Mouse (Mus musculus) liver, embryonic 14.5 days (tissue): ENCODE results near the gene Zbtb4. TPM values are rescaled to one million over a fixed set of nuclear protein-coding genes. Genes with fewer than 3 reads are reported as not detected.

Experiments
- ATAC-seq: fragments of 200-750 bp; cut with Nextera tagmentation; 2 replicates; pipeline ENCODE4 v1.8.0; 2017; ENCODE audit warnings: moderate number of reproducible peaks, mild to moderate bottlenecking, moderate library complexity; ENCODE audit not compliant: insufficient read depth
- DNase-seq, 3 experiments: peaks; one replicate each; pipeline ENCODE4 v3.0.0-alpha.2; 2012 to 2013; ENCODE audit warnings: low read depth in 3 of 3, low spot score in 3 of 3
- H3K27ac ChIP-seq: fragments of 300-500 bp; sonication (generic); 2 replicates; pipeline ENCODE4 v1.5.1; 2014; ENCODE audit warnings: moderate library complexity, mild to moderate bottlenecking, control low read depth, inconsistent platforms
- H3K27me3 ChIP-seq: fragments of 300-500 bp; sonication (generic); 2 replicates; pipeline ENCODE4 v1.6.1; 2014; ENCODE audit warnings: mild to moderate bottlenecking, low read length, moderate library complexity; ENCODE audit not compliant: control insufficient read depth, insufficient read depth
- H3K36me3 ChIP-seq: fragments of 300-500 bp; sonication (generic); replicated peaks from 2 replicates; pipeline ENCODE4 v1.6.1; 2014; ENCODE audit warnings: low read depth; ENCODE audit not compliant: control insufficient read depth, insufficient read depth
- H3K4me1 ChIP-seq, 2 experiments: fragments of 200-500 bp in 1 of 2; fragments of 300-500 bp in 1 of 2; sonication (generic) in 1 of 2; replicated peaks; 2 replicates each; pipeline ENCODE4 v1.6.1; 2012 to 2014; ENCODE audit warnings: antibody characterized with exemption in 1 of 2, inconsistent platforms in 1 of 2, low read length in 1 of 2; ENCODE audit not compliant: control insufficient read depth in 2 of 2, insufficient read depth in 2 of 2
- H3K4me2 ChIP-seq: fragments of 300-500 bp; sonication (generic); 2 replicates; pipeline ENCODE4 v1.6.1; 2014; ENCODE audit warnings: low read depth, mild to moderate bottlenecking, control low read depth, moderate library complexity
- H3K4me3 ChIP-seq, 2 experiments: fragments of 200-500 bp in 1 of 2; fragments of 300-500 bp in 1 of 2; sonication (generic) in 1 of 2; 2 replicates each; pipeline ENCODE4 v1.5.1; 2012 to 2014; ENCODE audit warnings: low read depth in 2 of 2, low read length in 2 of 2, mild to moderate bottlenecking in 2 of 2, control low read depth in 1 of 2, inconsistent platforms in 1 of 2, moderate library complexity in 1 of 2; ENCODE audit not compliant: insufficient read depth in 1 of 2
- H3K9ac ChIP-seq: fragments of 300-500 bp; sonication (generic); replicated peaks from 2 replicates; pipeline ENCODE4 v1.6.1; 2014; ENCODE audit warnings: mild to moderate bottlenecking, control low read depth, moderate library complexity
- H3K9me3 ChIP-seq: fragments of 300-500 bp; sonication (generic); 2 replicates; pipeline ENCODE4 v1.6.1; 2016; ENCODE audit warnings: low read length, mixed read lengths; ENCODE audit not compliant: control insufficient read depth
- CTCF ChIP-seq: IDR thresholded peaks from 2 replicates; pipeline ENCODE4 v1.5.1; 2016; ENCODE audit warnings: antibody characterized with exemption, low read depth, control low read depth
- EP300 ChIP-seq: IDR thresholded peaks from 2 replicates; pipeline ENCODE4 v1.6.1; 2016; ENCODE audit warnings: antibody characterized with exemption, low read depth
- WGBS: fragments of 180-500 bp; shearing (Covaris S2); extraction: QIAGEN DNeasy Blood & Tissue Kit; methylation state at CpG from one replicate; pipeline ENCODE4 v1.1.7; 2014; ENCODE audit not compliant: insufficient replicate concordance; 5-methylcytosine and 5-hydroxymethylcytosine counted together
- polyA plus RNA-seq, 2 experiments: library from polyadenylated mRNA; depleted of rRNA in 1 of 2; stranded (reverse) in 1 of 2; unstranded in 1 of 2; fragments of >200 nt; fragmentation: Nextera tagmentation in 1 of 2; extraction: Ambion mirVana in 1 of 2; gene quantifications; 2 replicates each; pipeline versions ENCODE4 v1.2.1 to v1.2.3; 2012 to 2014

The Zbtb4 gene
- polyA plus RNA-seq, 2 experiments = 0.58 to 1.5 TPM

DNA sequence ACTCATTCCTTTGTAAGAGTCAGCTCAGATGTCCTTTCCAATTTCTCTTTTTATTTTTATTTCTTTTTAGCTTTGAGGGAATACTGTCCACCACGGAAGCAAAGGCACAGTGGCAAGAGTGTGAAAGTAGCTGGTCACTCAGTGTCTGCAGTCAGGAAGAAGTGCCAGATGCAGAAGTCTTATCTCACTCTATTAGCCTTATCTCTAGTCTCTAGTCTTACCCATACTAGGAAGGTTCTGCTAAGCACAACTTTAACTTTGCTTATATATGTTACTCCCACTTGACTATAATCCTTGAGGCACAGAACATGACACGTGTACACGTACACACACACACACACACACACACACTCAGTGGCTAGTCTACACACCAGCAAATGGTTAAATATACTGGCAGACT lies 14.1 kb upstream of the Zbtb4 start:
- 15% methylated on average over 3 of the region's 3 CpGs for WGBS
- Histone ChIP-seq H3K27ac (peak overlapping the region; percentile 11; the same call in 1 of the 2 replicates), H3K27me3 (no peaks in the 10 kb centered on the region), H3K9ac (no peak overlapping the region; the same call in 1 of the 2 replicates), H3K36me3 (peaks cover 30% of the 10 kb centered on the region), H3K4me2 (peak overlapping the region; percentile 43), H3K4me1 (peaks cover 32 to 38% of the 10 kb centered on the region in 2 experiments), H3K9me3 (no peaks in the 10 kb centered on the region), H3K4me3 (no peak overlapping the region)
- no peak for DNase-seq
- peak; percentile 42; the same call in 1 of the 2 replicates for ATAC-seq
- TF ChIP-seq EP300 (no peak), CTCF (no peak)

DNA sequence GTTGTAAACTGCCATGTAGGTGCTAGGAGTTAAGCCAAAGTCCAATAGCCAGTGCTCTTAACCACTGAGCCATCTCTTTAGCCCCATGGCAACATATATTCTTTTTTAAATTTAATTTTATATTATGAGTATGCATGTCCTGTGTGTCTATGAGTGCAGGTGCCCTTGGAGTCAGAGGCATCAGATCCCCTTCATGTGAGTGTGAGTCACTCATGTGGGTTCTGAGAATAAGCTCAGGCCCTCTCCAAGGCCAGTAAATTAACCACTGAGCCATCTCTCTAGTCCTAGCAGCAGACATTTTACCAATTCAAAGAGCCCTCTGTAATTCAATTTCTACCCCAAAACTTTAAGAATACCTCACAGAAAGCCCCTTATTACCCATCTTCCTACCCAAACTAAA lies 13.0 kb upstream of the Zbtb4 start:
- Histone ChIP-seq H3K36me3 (peaks cover 20% of the 10 kb centered on the region), H3K27ac (no peak overlapping the region), H3K4me2 (peak overlapping the region; percentile 15; the same call in 1 of the 2 replicates), H3K27me3 (no peaks in the 10 kb centered on the region), H3K4me3 (no peak overlapping the region), H3K4me1 (peaks cover 36 to 42% of the 10 kb centered on the region in 2 experiments), H3K9ac (peak overlapping the region; percentile 13), H3K9me3 (no peaks in the 10 kb centered on the region)
- ATAC-seq (no peak), DNase-seq (no peak)
- no peak for TF ChIP-seq EP300
- no peak for TF ChIP-seq CTCF

DNA sequence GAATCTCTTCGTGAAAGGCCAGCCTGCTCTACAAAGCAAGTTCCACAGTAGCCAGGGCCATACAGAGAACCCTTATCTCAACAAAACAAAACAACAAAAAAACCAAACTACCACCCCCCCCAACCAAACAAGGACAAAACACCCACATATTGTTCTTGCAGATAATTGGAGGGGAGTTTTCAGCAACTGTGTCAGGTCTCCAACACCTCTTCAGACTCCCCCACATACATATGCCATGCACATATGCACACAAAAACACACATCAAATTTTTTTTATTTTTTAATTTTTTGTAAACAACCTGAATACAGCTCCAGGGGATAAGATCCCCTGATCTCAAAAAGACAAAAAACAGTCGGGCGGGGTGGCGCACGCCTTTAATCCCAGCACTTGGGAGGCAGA lies 11.5 kb upstream of the Zbtb4 start:
- TF ChIP-seq CTCF (no peak), EP300 (peak; percentile 24; the same call in 1 of the 2 replicates)
- no peaks in the 10 kb centered on the region for H3K27me3 ChIP-seq
- 52% methylated on average over 5 of the region's 5 CpGs for WGBS
- no peaks in the 10 kb centered on the region for H3K9me3 ChIP-seq
- H3K27ac ChIP-seq = no peak overlapping the region
- H3K9ac ChIP-seq = no peak overlapping the region; the same call in 1 of the 2 replicates
- peak overlapping the region; percentile 82 for H3K4me2 ChIP-seq
- DNase-seq = no peak
- ATAC-seq = no peak
- no peak overlapping the region for H3K4me3 ChIP-seq
- peaks cover 14% of the 10 kb centered on the region for H3K36me3 ChIP-seq
- peaks cover 36 to 42% of the 10 kb centered on the region in 2 experiments for H3K4me1 ChIP-seq

DNA sequence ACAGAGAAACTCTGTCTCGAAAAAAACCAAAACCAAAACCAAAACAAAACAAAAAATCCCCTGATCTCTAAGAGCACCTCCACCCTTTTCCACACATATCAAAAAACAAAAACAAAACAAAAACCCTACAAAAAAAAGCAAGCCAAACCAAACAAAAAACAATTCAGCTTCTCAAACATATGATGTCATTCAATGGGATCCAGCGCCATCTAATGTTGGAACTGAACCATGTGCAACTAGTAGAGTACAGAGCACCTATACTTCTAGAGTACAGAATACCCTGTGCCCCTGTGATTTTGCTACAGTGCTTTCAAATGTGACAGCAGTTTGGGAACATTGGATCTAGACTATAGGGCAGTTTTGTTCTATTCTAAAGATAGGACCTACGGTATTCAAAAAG lies 11.0 kb upstream of the Zbtb4 start:
- Histone ChIP-seq H3K4me3 (peak overlapping the region in 1 of 2 experiments; percentile 27; a peak in 2 of 4 replicates), H3K27ac (no peak overlapping the region), H3K9me3 (no peaks in the 10 kb centered on the region), H3K9ac (no peak overlapping the region; the same call in none of the 2 replicates), H3K27me3 (no peaks in the 10 kb centered on the region), H3K4me2 (peak overlapping the region; percentile 82), H3K36me3 (peaks cover 10% of the 10 kb centered on the region), H3K4me1 (peaks cover 41 to 44% of the 10 kb centered on the region in 2 experiments)
- TF ChIP-seq EP300 = no peak
- TF ChIP-seq CTCF = peak; percentile 71; the same call in 1 of the 2 replicates
- 36% methylated on average over 3 of the region's 3 CpGs for WGBS
- peak; percentile 58 to 67 (median 61) for DNase-seq
- no peak for ATAC-seq

DNA sequence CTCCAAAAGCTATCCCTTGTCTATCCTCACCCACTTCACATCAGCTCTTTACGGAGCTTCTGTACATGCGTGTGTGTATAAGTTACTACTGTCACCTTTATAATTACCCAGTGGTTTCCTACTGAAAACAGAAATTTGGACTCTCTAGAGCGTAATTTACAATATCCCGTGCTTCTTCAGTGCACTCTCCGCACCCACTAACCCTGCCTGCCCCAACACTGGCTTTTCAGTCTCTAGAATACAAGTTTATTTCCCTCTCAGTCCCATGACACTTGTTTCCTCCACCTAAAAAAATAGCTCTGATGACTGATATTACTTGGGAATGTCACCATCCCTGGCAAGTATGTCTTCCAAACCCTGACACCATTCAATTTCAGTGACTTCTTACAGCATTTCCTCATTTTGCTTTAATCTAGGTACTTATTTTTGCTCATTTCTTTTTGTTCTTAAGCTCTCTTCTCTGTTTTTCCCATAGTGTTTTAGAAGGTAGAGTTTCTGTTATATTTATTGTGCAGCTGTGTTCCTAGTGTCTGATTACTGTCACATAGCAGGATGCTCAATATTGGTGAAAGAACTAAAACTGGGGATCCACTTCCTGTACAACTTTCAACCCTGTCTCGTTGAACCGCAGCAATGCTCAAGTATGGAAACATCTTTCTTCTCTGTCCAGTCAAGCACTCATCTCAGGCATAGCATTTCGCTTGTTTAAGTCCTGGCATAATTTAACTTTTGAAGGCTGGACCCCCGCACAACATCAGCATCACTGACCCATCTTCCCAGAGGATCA lies 8.2 kb upstream of the Zbtb4 start:
- Histone ChIP-seq H3K4me3 (peak overlapping the region; percentile 79 to 88), H3K36me3 (peaks cover 7% of the 10 kb centered on the region; the same call in 1 of the 2 replicates), H3K4me1 (peaks cover 40 to 43% of the 10 kb centered on the region in 2 experiments), H3K9me3 (no peaks in the 10 kb centered on the region), H3K4me2 (peak overlapping the region; percentile 82), H3K27ac (peak overlapping the region; percentile 97), H3K9ac (peak overlapping the region; percentile 92), H3K27me3 (no peaks in the 10 kb centered on the region)
- ATAC-seq (no peak), DNase-seq (no peak)
- TF ChIP-seq CTCF (no peak), EP300 (no peak)
- WGBS = 43% methylated on average over 9 of the region's 9 CpGs
